Mouse (Mus musculus): ENCODE data around the gene Olfr27.

Gene Olfr27

DNA sequence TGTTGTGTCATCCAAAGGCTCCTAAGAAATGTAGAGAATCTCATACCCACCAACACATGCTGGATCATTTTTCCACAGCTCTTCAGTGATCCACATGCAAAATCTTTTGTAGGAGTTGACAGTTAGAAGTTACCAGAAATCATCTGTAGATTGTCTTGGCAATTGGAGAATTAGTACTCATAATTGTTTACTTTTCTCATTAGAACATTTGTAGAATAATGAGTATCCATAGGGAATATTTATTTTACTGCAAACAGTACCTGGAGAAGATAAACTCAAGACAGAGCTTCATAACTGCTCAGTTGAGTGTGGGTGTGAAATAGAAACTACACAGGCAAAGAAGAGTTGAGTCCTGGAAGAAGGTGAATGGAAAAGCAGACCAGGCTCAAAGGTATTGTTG, at the start of gene Olfr27:
Gene Olfr27 (plus strand): TSS at position 301 of the 400 bp plus-strand sequence.
- in situ Hi-C loops (cut with MboI) = no loop called here

- in situ Hi-C loops (cut with MboI) = no loop called here
These were observed 49.1 kb upstream of the Olfr27 start, which contains the start of gene Olfr938 for GRCm38 (mm10) chr9:39078787-39079186. Gene Olfr938, minus strand, starts transcription at chr9:39078887.

DNA sequence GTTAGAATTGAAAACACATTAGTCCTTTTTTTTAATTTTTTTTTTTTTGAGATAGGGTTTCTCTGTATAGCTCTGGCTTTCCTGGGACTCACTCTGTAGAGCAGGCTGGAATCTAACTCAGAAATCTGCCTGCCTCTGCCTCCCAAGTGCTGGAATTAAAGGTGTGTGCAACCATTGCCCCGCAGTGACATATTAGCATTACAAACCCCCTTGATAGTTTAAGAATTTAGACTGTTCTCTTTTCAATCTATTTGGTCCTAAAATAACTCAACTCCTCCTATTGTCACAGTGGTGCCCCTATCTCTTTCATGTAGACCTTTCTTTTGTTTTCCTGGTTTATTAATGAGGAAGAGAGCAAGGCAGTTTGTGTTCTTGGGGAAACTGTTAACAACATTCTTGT, 605 bp upstream of the Olfr27 start:
- in situ Hi-C loops (cut with MboI) = no loop called here

DNA sequence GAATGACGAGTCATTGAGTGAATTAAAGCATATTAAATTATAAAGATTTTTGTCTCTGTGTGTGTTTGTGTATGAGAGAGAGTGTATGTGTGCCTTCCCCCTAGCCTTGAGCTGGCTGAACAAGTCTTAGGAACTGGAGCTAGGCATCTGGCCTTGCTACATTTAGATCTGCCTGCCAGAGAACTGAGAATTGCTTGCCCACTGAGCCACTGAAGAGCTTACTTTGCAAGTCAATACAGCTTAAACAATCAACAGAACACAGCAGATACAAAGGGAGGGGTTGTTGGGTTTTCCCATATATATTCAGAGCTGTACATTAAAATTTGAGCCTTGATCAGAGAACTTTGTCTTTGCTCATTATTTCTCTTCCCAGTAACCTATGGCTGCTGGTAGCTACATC, 24.5 kb downstream of the Olfr27 start:
- in situ Hi-C loops (cut with MboI) = no loop called here

DNA sequence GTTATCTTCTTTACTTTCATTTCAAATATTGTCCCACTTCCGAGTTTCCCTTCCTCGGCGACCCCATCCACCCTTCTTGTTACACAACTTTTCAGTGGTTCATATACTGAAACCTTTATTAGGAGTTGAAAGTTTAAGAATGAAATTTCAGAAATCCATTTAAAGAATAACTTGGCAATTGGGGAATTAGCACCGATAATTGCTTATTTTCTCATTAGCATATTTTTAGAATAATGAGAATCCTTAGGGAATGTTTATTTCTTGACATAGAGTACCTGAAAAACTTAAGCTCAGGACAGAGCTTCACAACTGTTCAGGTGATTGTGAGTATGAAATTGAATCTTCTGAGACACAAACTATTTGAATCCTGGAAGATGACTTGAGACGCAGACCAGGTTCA, 38.1 kb downstream of the Olfr27 start, which contains the start of gene Olfr943:
Gene Olfr943 (plus strand): TSS at position 301 of the 400 bp plus-strand sequence.
- in situ Hi-C loops (cut with MboI) = no loop called here

Data from mature B cell (primary cell).